Mouse (Mus musculus) cerebellum, postnatal 10 days (tissue): Measurements from ENCODE around the gene Vasp.

Experiments
- DNase-seq, 2 experiments: peaks; one replicate each; pipeline ENCODE4 v3.0.0; 2021; ENCODE audit warnings: mixed read lengths in 2 of 2

The Vasp gene

GRCm38 (mm10) chr7:19208201-19208910 is 63.3 kb downstream of the Vasp start:
- no peak for DNase-seq
